Mouse (Mus musculus) lung, embryonic 15.5 days (tissue): ENCODE measurements around the gene Sfn. TPM values are rescaled to one million over a fixed set of nuclear protein-coding genes. Genes with fewer than 3 reads are reported as not detected.
A peak's percentile ranks its signal among the peaks of the same experiment; 100 is the strongest.

Source experiments
- ATAC-seq: fragments of 200-750 bp; cut with Nextera tagmentation; 2 replicates; pipeline ENCODE4 v1.8.0; 2017; ENCODE audit warnings: moderate number of reproducible peaks, borderline replicate concordance; ENCODE audit not compliant: low FRiP score, low TSS enrichment; ENCODE audit errors: extremely low read depth
- H3K27ac ChIP-seq: fragments of 300-500 bp; sonication (generic); 2 replicates; pipeline ENCODE4 v1.5.1; 2015; ENCODE audit warnings: moderate library complexity, mild to moderate bottlenecking, inconsistent platforms
- H3K27me3 ChIP-seq: fragments of 300-500 bp; sonication (generic); 2 replicates; pipeline ENCODE4 v1.6.1; 2015; ENCODE audit warnings: inconsistent platforms
- H3K36me3 ChIP-seq: fragments of 300-500 bp; sonication (generic); 2 replicates; pipeline ENCODE4 v1.6.1; 2015; ENCODE audit warnings: inconsistent platforms
- H3K4me1 ChIP-seq: fragments of 300-500 bp; sonication (generic); 2 replicates; pipeline ENCODE4 v1.6.1; 2015; ENCODE audit warnings: inconsistent platforms
- H3K4me2 ChIP-seq: fragments of 300-500 bp; sonication (generic); 2 replicates; pipeline ENCODE4 v1.6.1; 2015; ENCODE audit warnings: inconsistent platforms, mild to moderate bottlenecking, moderate library complexity
- H3K4me3 ChIP-seq: fragments of 300-500 bp; sonication (generic); 2 replicates; pipeline ENCODE4 v1.5.1; 2015; ENCODE audit warnings: mild to moderate bottlenecking, inconsistent platforms
- H3K9ac ChIP-seq: fragments of 300-500 bp; sonication (generic); 2 replicates; pipeline ENCODE4 v1.6.1; 2015; ENCODE audit warnings: inconsistent platforms
- H3K9me3 ChIP-seq: fragments of 300-500 bp; sonication (generic); 2 replicates; pipeline ENCODE4 v1.6.1; 2016; ENCODE audit warnings: inconsistent platforms
- WGBS: fragments of 180-500 bp; shearing (Covaris S2); methylation state at CpG from one replicate; pipeline ENCODE4 v1.1.7; 2015; 5-methylcytosine and 5-hydroxymethylcytosine counted together
- polyA plus RNA-seq: library from polyadenylated mRNA; unstranded; fragments of >200 nt; fragmentation: Nextera tagmentation; extraction: Ambion mirVana; gene quantifications from 2 replicates; pipeline ENCODE4 v1.2.1, GENCODE M21; 2015

Sfn gene
- polyA plus RNA-seq, 1 experiment from 2014 or later, result 20.9 TPM

DNA sequence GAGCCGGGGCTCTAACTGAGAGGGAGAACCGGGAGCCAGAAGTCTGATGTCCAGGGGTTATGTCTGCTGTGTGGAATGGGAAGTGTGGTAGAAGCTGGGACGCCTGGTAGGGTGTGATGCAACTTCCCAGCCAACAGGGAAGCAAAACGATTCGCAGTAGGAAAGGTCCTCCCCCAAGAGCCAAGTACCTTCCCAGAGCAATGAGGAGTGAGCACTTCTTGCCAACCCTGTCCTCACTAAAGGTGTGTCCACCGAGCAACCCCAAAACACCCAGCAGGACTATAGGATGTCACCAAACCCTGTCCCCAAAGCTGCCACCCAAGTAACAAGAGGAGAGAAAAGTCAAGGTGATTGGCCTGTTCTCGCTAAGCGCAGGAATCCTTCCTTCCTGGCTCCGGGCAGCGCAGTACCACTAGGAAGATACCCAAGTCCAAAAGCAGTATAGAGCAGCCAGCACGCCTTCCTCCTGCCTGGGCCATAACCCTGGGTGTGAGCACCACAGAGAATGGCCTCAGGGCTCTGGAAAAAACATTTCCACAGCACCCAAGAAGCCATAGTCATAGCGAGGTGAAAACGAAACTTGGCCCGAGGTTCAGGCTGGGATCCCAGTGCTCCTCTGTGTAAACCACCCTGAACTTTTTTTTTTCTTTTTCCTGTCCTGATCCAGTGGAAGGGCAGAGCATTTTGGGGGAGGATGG is 29.3 kb upstream of the Sfn start:
- no peaks in the 10 kb centered on the region for H3K27me3 ChIP-seq
- H3K4me2 ChIP-seq, result peak overlapping the region; percentile 95
- H3K9ac ChIP-seq, result 0 out of 2 replicates have a peak overlapping the region, but pooled peaks have one; percentile 17
- no peaks in the 10 kb centered on the region for H3K9me3 ChIP-seq
- H3K4me1 ChIP-seq, result peaks cover 33% of the 10 kb centered on the region
- H3K27ac ChIP-seq, result no peak overlapping the region; the same call in 1 of the 2 replicates
- H3K4me3 ChIP-seq, result peak overlapping the region; percentile 84; the same call in 1 of the 2 replicates
- peaks cover 3% of the 10 kb centered on the region; the same call in 1 of the 2 replicates for H3K36me3 ChIP-seq
- 70% methylated on average over 14 of the region's 14 CpGs for WGBS
- no peak for ATAC-seq

DNA sequence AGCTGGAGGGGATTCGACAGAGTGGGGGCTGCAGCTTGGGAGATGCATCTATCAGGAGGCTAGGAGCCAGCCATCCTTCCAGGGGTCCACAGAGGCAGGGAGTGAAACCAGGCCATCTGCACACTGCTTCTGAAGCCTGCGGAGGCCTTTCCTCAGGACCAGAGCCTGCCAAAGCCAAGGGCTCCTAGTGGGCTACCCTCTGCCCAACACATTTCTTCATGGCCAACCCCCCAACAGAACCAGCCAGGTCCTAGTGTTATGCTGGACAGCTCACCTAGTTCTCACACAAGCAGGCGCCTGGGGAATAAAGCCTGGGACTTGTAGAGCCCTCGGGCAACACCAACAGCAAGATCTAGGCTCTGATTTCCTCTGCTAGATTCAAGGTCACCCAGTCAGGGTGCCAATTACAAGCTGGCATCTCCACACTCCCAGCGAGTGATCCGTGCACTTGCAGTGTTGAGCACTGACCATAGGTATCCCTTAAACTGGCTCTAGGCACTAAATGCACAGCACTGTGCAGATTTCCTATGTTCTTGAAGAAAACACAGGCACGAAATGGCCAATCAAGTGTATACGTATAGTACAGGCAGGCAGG is 28.5 kb upstream of the Sfn start:
- Histone ChIP-seq H3K36me3 (peaks cover 7% of the 10 kb centered on the region; the same call in 1 of the 2 replicates), H3K9ac (no peak overlapping the region), H3K4me2 (no peak overlapping the region), H3K27ac (no peak overlapping the region), H3K27me3 (no peaks in the 10 kb centered on the region), H3K4me1 (peaks cover 36% of the 10 kb centered on the region), H3K9me3 (no peaks in the 10 kb centered on the region), H3K4me3 (no peak overlapping the region)
- ATAC-seq, result no peak
- WGBS, result 87% methylated on average over 8 of the region's 8 CpGs

DNA sequence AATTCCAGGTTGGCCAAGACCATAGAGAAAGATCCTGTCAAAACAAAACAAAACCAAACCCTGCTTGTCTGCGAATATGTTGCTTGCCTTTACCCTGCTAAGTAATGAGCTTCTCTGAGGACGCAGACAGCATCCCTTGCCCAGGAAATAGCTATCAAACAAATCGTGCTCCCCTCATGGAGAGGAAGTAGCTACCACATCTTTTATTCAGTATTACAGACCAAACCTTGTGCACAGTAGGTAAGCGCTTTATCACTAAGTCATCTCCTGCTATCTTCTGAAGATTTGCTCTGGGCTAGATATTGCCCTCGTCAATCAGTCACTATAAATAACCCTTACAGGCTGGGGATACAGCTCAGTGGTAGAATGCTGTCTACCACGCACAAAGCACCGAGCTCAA is 27.2 kb upstream of the Sfn start:
- peaks cover 36% of the 10 kb centered on the region for H3K4me1 ChIP-seq
- no peaks in the 10 kb centered on the region for H3K9me3 ChIP-seq
- 74% methylated on average over 7 of the region's 7 CpGs for WGBS

DNA sequence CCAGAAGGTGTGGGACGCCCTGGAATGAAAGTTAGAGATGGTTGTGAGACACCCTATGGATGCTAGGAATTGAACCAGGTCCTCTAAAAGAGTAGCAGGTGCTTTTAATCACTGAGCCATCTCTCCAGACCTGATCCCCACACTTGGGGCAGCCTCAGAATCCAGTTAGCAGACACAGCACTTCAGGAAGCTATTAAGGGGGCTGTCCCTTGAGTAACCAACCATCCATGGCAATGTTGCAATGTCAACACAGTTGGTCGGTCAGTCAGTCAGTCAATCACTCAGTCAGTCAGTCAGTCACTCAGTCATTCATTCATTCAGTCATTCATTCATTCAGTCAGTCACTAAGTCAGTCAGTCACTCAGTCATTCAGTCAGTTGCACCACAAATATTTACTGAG is 26.5 kb upstream of the Sfn start:
- WGBS, result 76% methylated on average over 2 of the region's 2 CpGs
- Histone ChIP-seq H3K36me3 (peaks cover 12% of the 10 kb centered on the region; the same call in 1 of the 2 replicates), H3K4me2 (no peak overlapping the region), H3K27ac (no peak overlapping the region), H3K9ac (no peak overlapping the region), H3K9me3 (no peaks in the 10 kb centered on the region), H3K4me1 (peaks cover 36% of the 10 kb centered on the region), H3K27me3 (no peaks in the 10 kb centered on the region), H3K4me3 (no peak overlapping the region)
- ATAC-seq, result no peak

More for the DNA sequence above, 27.2 kb upstream of the Sfn start:
- Histone ChIP-seq H3K27ac (no peak overlapping the region), H3K36me3 (peaks cover 11% of the 10 kb centered on the region; the same call in 1 of the 2 replicates), H3K4me2 (no peak overlapping the region), H3K4me3 (no peak overlapping the region), H3K9ac (no peak overlapping the region), H3K27me3 (no peaks in the 10 kb centered on the region)
- no peak for ATAC-seq

DNA sequence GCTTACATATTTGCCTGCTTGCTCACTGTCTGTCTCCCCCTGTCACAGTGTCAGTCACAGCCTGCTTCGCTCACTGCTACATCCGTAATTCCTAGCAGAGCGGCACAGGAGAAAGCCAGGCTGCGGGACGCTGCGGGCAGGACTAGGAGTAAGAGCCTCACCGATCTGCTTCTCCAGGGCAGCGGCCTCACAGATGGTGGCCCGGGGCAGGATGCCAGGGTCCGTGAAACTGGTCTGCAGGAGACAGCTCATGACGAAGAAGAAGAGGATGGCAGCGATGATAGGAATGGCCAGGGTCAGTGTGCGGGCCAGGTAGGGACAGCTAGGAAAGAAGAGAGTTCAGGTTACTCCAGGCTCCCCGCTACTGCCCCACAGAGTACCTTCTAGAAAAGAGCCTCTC is 25.1 kb upstream of the Sfn start:
- Histone ChIP-seq H3K4me1 (peaks cover 29% of the 10 kb centered on the region), H3K4me2 (no peak overlapping the region), H3K9ac (no peak overlapping the region), H3K4me3 (no peak overlapping the region), H3K27ac (peak overlapping the region; percentile 79), H3K27me3 (no peaks in the 10 kb centered on the region), H3K9me3 (no peaks in the 10 kb centered on the region), H3K36me3 (peaks cover 12% of the 10 kb centered on the region; the same call in 1 of the 2 replicates)
- ATAC-seq, result no peak
- 88% methylated on average over 14 of the region's 14 CpGs for WGBS

DNA sequence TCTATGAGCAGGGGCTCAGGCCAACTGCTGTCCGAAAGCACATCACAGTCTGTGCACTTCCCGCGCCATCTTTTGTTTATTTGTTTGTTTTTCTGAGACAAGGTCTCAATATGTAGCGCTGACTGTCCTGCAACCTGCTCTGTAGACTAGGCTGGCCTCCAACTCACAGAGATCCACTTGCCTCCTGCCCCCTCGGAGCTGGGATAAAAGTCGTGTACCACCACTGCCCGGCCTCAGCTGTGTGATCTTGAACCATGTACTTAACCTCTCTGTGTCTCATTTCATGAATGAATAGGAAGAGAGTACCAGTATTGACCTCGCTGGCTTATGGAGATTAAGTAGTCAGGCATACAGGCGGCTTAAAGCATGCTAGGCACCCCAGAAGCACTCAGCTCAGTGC is 24.7 kb upstream of the Sfn start:
- Histone ChIP-seq H3K4me2 (no peak overlapping the region), H3K4me3 (no peak overlapping the region), H3K27ac (peak overlapping the region; percentile 79), H3K36me3 (peaks cover 12% of the 10 kb centered on the region; the same call in 1 of the 2 replicates), H3K27me3 (no peaks in the 10 kb centered on the region), H3K9ac (no peak overlapping the region), H3K4me1 (peaks cover 25% of the 10 kb centered on the region), H3K9me3 (no peaks in the 10 kb centered on the region)
- no peak for ATAC-seq
- WGBS, result 86% methylated on average over 9 of the region's 9 CpGs

DNA sequence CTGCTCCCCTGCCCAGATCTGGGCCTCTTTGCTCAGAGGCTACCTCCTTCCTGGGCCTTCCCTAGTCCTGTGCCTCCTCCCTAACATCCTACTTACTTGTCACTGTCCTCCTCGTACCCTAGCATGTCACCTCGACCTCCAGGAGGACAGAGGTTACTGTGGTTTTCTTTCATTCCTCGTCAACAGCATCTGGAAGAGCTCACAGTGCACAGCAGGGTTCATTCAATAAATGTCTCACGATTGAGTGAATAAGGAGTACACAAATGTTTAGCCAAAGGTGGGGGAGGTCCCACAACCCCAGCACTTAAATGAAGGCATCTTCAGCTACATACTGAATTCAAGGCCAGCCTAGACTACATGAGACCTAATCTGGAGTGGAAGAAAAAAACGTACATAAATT is 24.3 kb upstream of the Sfn start:
- ATAC-seq, result no peak
- H3K9ac ChIP-seq, result no peak overlapping the region
- H3K4me1 ChIP-seq, result peaks cover 21% of the 10 kb centered on the region
- no peaks in the 10 kb centered on the region for H3K9me3 ChIP-seq
- H3K27me3 ChIP-seq, result no peaks in the 10 kb centered on the region
- peak overlapping the region; percentile 79 for H3K27ac ChIP-seq
- no peak overlapping the region for H3K4me3 ChIP-seq
- no peak overlapping the region for H3K4me2 ChIP-seq
- H3K36me3 ChIP-seq, result peaks cover 12% of the 10 kb centered on the region; the same call in 1 of the 2 replicates
- 52% methylated on average over 5 of the region's 5 CpGs for WGBS

DNA sequence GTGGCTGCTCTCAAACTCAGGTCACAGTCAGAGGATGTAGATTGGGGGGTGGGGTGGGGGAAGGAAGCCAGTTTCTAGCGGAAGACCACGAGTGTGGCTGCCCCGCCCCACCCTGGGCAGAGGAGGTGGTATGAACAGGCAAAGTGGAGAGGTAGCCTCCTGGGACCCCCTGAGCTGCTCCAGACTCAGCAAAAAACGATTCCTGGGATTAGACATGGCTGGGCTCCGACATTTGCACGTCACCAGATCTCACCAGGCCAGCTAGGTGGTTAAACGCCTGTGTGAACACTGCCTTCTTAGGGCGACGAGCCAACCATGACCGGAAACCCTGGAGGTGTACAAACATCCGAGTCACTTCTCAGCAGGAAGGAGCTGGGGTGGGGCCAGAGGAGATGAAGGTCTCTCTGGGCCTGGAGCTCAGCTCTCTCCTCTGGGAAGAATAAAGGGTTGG is 23.7 kb upstream of the Sfn start:
- peak overlapping the region; percentile 79 for H3K27ac ChIP-seq
- peaks cover 15% of the 10 kb centered on the region for H3K4me1 ChIP-seq
- H3K27me3 ChIP-seq, result no peaks in the 10 kb centered on the region
- no peak overlapping the region for H3K4me3 ChIP-seq
- no peak overlapping the region for H3K9ac ChIP-seq
- H3K9me3 ChIP-seq, result no peaks in the 10 kb centered on the region
- peaks cover 12% of the 10 kb centered on the region; the same call in 1 of the 2 replicates for H3K36me3 ChIP-seq
- WGBS, result 51% methylated on average over 11 of the region's 11 CpGs
- peak; percentile 50 for ATAC-seq
- no peak overlapping the region for H3K4me2 ChIP-seq

DNA sequence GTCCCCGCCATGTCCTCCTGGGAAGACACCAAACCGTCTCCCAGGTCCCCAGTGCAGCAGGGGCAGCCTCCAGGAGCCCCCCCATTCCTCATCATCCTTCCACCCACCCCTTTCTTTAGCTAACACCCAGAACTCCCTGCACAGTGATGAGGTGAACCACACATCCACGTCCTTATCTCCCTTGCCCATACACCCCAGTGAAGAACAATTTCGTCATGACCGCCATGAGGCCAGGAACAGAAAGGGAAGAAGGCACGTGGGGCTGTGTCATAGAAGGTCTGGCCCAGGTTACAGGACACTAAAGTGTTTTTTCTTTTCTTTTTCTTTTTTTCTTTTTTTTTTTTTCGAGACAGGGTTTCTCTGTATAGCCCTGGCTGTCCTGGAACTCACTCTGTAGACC is 22.9 kb upstream of the Sfn start:
- WGBS, result 87% methylated on average over 7 of the region's 7 CpGs
- ATAC-seq, result no peak
- peaks cover 12% of the 10 kb centered on the region; the same call in 1 of the 2 replicates for H3K36me3 ChIP-seq
- no peaks in the 10 kb centered on the region for H3K27me3 ChIP-seq
- H3K27ac ChIP-seq, result peak overlapping the region; percentile 79
- no peak overlapping the region for H3K9ac ChIP-seq
- no peak overlapping the region for H3K4me3 ChIP-seq
- H3K4me2 ChIP-seq, result no peak overlapping the region
- peaks cover 9% of the 10 kb centered on the region; the same call in 1 of the 2 replicates for H3K4me1 ChIP-seq
- no peaks in the 10 kb centered on the region for H3K9me3 ChIP-seq

DNA sequence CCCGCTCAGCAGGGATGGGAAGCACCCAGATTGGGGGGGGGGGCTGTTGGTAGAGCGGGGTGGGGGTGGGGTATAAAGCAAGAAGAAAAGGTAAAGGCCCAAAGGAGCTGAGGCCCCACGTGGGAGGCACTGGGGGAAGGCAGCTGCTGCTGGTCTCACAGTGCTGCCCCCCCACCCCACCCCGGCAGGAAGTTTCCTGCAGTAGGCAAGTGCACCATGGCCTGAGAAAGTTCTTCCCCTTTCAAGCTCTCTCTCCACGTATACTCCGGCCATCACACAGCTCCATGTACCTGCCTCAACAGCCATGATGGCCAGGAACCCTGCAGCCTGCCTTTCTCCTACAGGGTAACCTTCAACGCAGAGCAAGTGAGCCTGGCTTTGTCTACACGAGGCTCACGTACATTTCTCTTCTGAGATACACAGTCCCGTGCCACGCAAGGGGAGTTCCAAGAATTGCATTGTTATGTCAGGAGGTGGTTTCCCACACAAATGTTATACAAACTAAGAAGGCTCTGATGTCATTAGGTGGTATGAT is 20.3 kb upstream of the Sfn start:
- Histone ChIP-seq H3K9me3 (no peaks in the 10 kb centered on the region), H3K27ac (no peak overlapping the region), H3K4me3 (no peak overlapping the region), H3K36me3 (peaks cover 18% of the 10 kb centered on the region; the same call in 1 of the 2 replicates), H3K9ac (no peak overlapping the region), H3K4me1 (0 out of 2 replicates have a peak, but pooled peaks cover 9% of the 10 kb centered on the region), H3K4me2 (no peak overlapping the region), H3K27me3 (no peaks in the 10 kb centered on the region)
- ATAC-seq, result no peak
- 76% methylated on average over 11 of the region's 11 CpGs for WGBS

DNA sequence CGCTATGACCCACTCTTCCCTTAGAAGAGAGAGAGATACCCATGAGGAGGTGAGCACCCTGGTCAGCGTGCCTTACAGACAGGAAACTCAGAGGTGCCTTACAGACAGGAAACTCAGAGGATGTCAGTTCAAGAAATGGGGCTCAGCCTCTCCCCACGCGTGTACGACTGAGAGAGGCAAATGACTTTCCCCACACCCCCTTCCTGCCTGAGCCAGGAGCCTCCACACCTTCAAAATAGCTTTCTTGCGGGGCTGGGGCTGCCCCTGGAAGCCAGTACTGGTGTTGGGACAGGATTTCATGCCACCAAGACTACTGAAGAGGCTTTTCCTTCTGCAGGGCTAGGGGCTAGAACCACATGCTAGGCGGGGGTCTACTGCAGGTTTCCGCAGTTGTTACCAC is 18.7 kb upstream of the Sfn start:
- Histone ChIP-seq H3K36me3 (peaks cover 13% of the 10 kb centered on the region), H3K9ac (no peak overlapping the region)
- 84% methylated on average over 8 of the region's 8 CpGs for WGBS

More for the DNA sequence above, 18.7 kb upstream of the Sfn start:
- Histone ChIP-seq H3K4me2 (no peak overlapping the region), H3K9me3 (no peaks in the 10 kb centered on the region), H3K27me3 (no peaks in the 10 kb centered on the region), H3K4me1 (peaks cover 4% of the 10 kb centered on the region; the same call in 1 of the 2 replicates), H3K27ac (no peak overlapping the region), H3K4me3 (no peak overlapping the region)
- no peak for ATAC-seq
